Mouse (Mus musculus): ENCODE measurements around the gene Gm9958.

DNA sequence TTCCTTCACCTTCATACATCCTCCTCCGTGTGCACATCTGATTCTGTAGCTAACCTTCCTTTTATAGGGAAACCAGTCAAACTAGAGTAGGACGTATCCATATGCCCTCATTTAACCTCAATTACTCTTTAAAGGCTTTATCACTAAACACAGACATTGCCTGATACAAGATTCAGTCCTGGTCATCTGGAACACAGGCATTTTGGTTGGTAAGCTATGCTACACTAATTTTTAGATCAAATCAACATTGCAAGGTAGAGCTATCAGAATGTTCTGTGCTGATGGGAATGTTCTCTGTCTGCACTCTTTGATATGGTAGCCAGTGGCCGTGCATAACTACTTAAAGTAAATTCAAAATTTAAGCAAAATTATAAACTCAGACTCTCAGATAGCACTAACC, 11.2 kb upstream of the Gm9958 start:
- TF ChIP-seq MYOG (IDR thresholded peaks at IDR 0.05; ENCODE audit: control insufficient read depth in 1 of 3, insufficient read depth in 1 of 3, insufficient read length in 2 of 3, low read depth in 2 of 3) (no peak), POLR2A (IDR thresholded peaks at IDR 0.05; ENCODE audit: insufficient read length, low read depth) (no peak), E2F4 (IDR thresholded peaks at IDR 0.05; ENCODE audit: insufficient read depth) (no peak), MAX (IDR thresholded peaks at IDR 0.05; ENCODE audit: low read depth) (no peak), USF1 (IDR thresholded peaks at IDR 0.05; ENCODE audit: low read depth) (no peak)

Measured in myocyte (in vitro differentiated cells).